Mouse (Mus musculus) small intestine, adult 2 months (tissue): ENCODE measurements around the gene Tnr.

Experiments used
- CTCF ChIP-seq: fragments of 200-500 bp; IDR thresholded peaks from 2 replicates; pipeline ENCODE4 v1.5.1; 2012; ENCODE audit warnings: low read depth, mild to moderate bottlenecking, control low read depth, inconsistent platforms, low read length, moderate library complexity, mixed read lengths; ENCODE audit not compliant: insufficient replicate concordance, insufficient read length; ENCODE audit errors: extremely low read depth
- POLR2A ChIP-seq: fragments of 200-500 bp; IDR thresholded peaks from 2 replicates; pipeline ENCODE4 v1.6.1; 2012; ENCODE audit warnings: low read depth, mild to moderate bottlenecking, control low read depth, inconsistent platforms, low read length, moderate library complexity

GRCm38 (mm10) chr1:159747969-159748368 is 224.4 kb downstream of the Tnr start:
- TF ChIP-seq CTCF (no peak), POLR2A (no peak)
